13 mouse cellular contexts compared by ENCODE assay signal in the genomic region with DNA sequence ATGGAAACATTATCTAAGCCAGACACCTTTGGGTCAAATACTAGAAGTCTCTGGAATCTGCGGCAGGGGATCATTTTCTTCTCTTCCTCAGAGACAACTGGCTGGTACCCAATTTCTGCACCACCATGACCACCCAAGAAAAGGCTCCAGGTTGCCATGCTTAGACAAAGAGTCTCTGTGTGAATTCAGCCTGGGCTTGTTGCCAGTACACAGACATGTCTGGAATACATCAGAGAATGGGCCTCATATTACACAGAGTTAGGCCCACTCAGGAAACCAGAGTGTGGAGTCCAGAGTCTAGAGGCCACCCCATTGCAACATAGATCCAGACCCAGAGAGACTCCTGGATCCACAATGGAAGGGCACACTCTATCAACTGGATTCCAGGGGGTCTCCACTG. TPM values are rescaled to one million over a fixed set of nuclear protein-coding genes. Genes with fewer than 3 reads are reported as not detected.
A peak's percentile ranks its signal among the peaks of the same experiment; 100 is the strongest.
DNase-seq lines count a peak whose midpoint lies in the region; ATAC-seq and TF ChIP-seq lines count a peak whose summit lies in the region.
"Had no signal": no experiment of that assay in that cellular context is flagged by ENCODE, and none has a peak within 500 bp of the region (broad histone marks: within the 10 kb centered on the region; RNA-seq: fewer than 3 reads in every experiment).

No protein-coding gene starts in this region.

- H3K4me2 ChIP-seq in limb, embryonic 14.5 days (replicated peaks; ENCODE audit: low read depth, low read length, severe bottlenecking) = no peak overlapping the region
- H3K4me2 ChIP-seq: embryonic facial prominence, embryonic 15.5 days had no signal

- H3K27ac ChIP-seq in limb, embryonic 14.5 days (replicated peaks; ENCODE audit: low read depth, low read length) = no peak overlapping the region; the same call in 1 of the 2 replicates
- H3K27ac ChIP-seq: embryonic facial prominence, embryonic 15.5 days had no signal

- DNase-seq in cerebellum, adult 9-10 months = peak; percentile 13
- no peak for DNase-seq in cerebellum, adult 8-10 months
- DNase-seq in left cerebral cortex, postnatal 14 days (ENCODE audit: low spot score in 2 of 2) = peak; percentile 46 to 67
- no peak for DNase-seq in left cerebral cortex, adult 18-20 months (ENCODE audit: low spot score in 2 of 2)
- DNase-seq in cerebellum, postnatal 10 days = peak; percentile 36 to 54
- DNase-seq in limb, embryonic 14.5 days (ENCODE audit: low spot score) = peak; percentile 51
- DNase-seq in urinary bladder, postnatal 36 days (ENCODE audit: low spot score in 2 of 2) = no peak
- DNase-seq in embryo, embryonic 10.5 days (ENCODE audit: low spot score) = no peak
- DNase-seq: kidney, adult 11 months; lung, postnatal 36 days had no signal

- ATAC-seq in limb, embryonic 14.5 days (ENCODE audit: low FRiP score, low read depth) = peak; percentile 53; the same call in 1 of the 2 replicates
- ATAC-seq: Patski had no signal

- H3K27me3 ChIP-seq in limb, embryonic 14.5 days (ENCODE audit: control insufficient read depth, insufficient read depth, low read length) = no peaks in the 10 kb centered on the region
- H3K27me3 ChIP-seq: embryonic facial prominence, embryonic 15.5 days; Patski had no signal

- TF ChIP-seq POLR2A in limb, embryonic 14.5 days (IDR thresholded peaks at IDR 0.05; ENCODE audit: borderline replicate concordance, extremely low read depth, insufficient read depth, insufficient read length) = no peak

- H3K4me1 ChIP-seq in limb, embryonic 14.5 days (ENCODE audit: control insufficient read depth, insufficient read depth, low read length) = peaks cover 9% of the 10 kb centered on the region
- H3K4me1 ChIP-seq: embryonic facial prominence, embryonic 15.5 days had no signal

- H3K9ac ChIP-seq in limb, embryonic 14.5 days (ENCODE audit: low read depth, low read length, severe bottlenecking) = no peak overlapping the region
- H3K9ac ChIP-seq: embryonic facial prominence, embryonic 15.5 days had no signal

- 50% methylated on average over 1 of the region's 1 CpGs for WGBS in limb, embryonic 14.5 days

- no peaks in the 10 kb centered on the region for H3K36me3 ChIP-seq in limb, embryonic 14.5 days (ENCODE audit: control insufficient read depth, insufficient read depth, low read length)
- H3K36me3 ChIP-seq: embryonic facial prominence, embryonic 15.5 days had no signal

- intact Hi-C loops in left cerebral cortex, postnatal 14 days (cut with DNase I) = no loop called here

- H3K9me3 ChIP-seq in limb, embryonic 14.5 days (ENCODE audit: control insufficient read depth, low read length) = no peaks in the 10 kb centered on the region
- H3K9me3 ChIP-seq: embryonic facial prominence, embryonic 15.5 days had no signal

- no peak overlapping the region for H3K4me3 ChIP-seq in limb, embryonic 14.5 days (replicated peaks; ENCODE audit: low read length)
- H3K4me3 ChIP-seq: embryonic facial prominence, embryonic 15.5 days had no signal

RNA-seq across cellular contexts. Expression of gene Gpr55, which starts 8.7 kb away (rescaled TPM):
- under 1 TPM; 0.11 TPM for total RNA-seq in left cerebral cortex, postnatal 14 days (2021)
- under 1 TPM; 0.09 to 0.14 TPM for total RNA-seq in left cerebral cortex, adult 18-20 months (2021)
- 0.11 and 0.12 TPM in 2 replicates for polyA plus RNA-seq in limb, embryonic 14.5 days (2012; rRNA removed)
- polyA plus RNA-seq in limb, embryonic 14.5 days (2014; fragmentation: Nextera tagmentation; extraction: Ambion mirVana) = not detected in 2 replicates
- polyA plus RNA-seq: limb, embryonic 11.5 days; Patski had no signal

RNA-seq across cellular contexts. Expression of gene 4933407L21Rik, which starts 41.2 kb away (rescaled TPM):
- total RNA-seq in left cerebral cortex, postnatal 14 days (2021) = 1 to 10 TPM; 7.8 to 9.6 TPM
- total RNA-seq in left cerebral cortex, adult 18-20 months (2021) = 1 to 10 TPM; 5.2 to 7.7 TPM
- 1.2 and 1.3 TPM in 2 replicates for polyA plus RNA-seq in limb, embryonic 14.5 days (2012; rRNA removed)
- 0.66 and 0.73 TPM in 2 replicates for polyA plus RNA-seq in limb, embryonic 14.5 days (2014; fragmentation: Nextera tagmentation; extraction: Ambion mirVana)

RNA-seq across cellular contexts. Expression of gene Spata3, which starts 47.1 kb away (rescaled TPM):
- total RNA-seq in left cerebral cortex, postnatal 14 days (2021) = under 1 TPM; 0.46 to 0.47 TPM
- total RNA-seq in left cerebral cortex, adult 18-20 months (2021) = under 1 TPM; 0.37 to 0.79 TPM
- polyA plus RNA-seq in limb, embryonic 14.5 days (2012; rRNA removed) = not detected in 2 replicates
- not detected in 2 replicates for polyA plus RNA-seq in limb, embryonic 14.5 days (2014; fragmentation: Nextera tagmentation; extraction: Ambion mirVana)
- polyA plus RNA-seq: embryonic facial prominence, embryonic 15.5 days; limb, embryonic 11.5 days; Patski had no signal

Comparison
In these comparisons a context has a peak if more than half of its experiments do, and no peak if none do; other contexts are left out.
1. DNase-seq: peak in cerebellum, adult 9-10 months (single experiment), left cerebral cortex, postnatal 14 days (2 of 2), cerebellum, postnatal 10 days (2 of 2) and limb, embryonic 14.5 days (single experiment); none in cerebellum, adult 8-10 months (single experiment), left cerebral cortex, adult 18-20 months (0 of 2), urinary bladder, postnatal 36 days (0 of 2) and embryo, embryonic 10.5 days (single experiment).